Mouse (Mus musculus) brain, embryonic 14.5 days (tissue): ENCODE measurements around the gene Slc45a1.

Source experiments
- CTCF ChIP-seq: fragments of 200-500 bp; IDR thresholded peaks from 2 replicates; pipeline ENCODE4 v1.5.1; 2012; ENCODE audit warnings: inconsistent platforms, mild to moderate bottlenecking, moderate library complexity, borderline replicate concordance; ENCODE audit not compliant: insufficient read depth, insufficient read length; ENCODE audit errors: extremely low read depth
- POLR2A ChIP-seq: fragments of 200-500 bp; IDR thresholded peaks from 2 replicates; pipeline ENCODE4 v1.6.1; 2012; ENCODE audit warnings: mild to moderate bottlenecking, inconsistent platforms, borderline replicate concordance; ENCODE audit not compliant: poor library complexity, insufficient read depth, insufficient read length, severe bottlenecking; ENCODE audit errors: extremely low read depth

DNA sequence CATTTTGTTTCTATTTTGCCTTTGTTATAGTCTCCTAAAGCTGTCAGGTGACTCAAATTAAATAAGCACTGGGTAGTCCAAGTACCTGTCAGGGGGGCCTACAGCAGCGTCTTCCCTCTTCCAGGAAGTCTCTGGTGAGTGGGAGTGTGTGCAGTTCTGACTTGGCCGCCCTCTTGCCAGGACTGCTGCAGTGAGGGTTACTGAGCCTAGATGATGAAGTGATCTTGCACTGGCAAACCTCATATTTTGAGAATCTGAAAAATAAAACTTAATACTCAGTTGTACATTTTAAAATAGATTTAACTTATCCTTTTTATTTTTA is 63.7 kb downstream of the Slc45a1 start:
- TF ChIP-seq CTCF = no peak
- no peak for TF ChIP-seq POLR2A
